Mouse (Mus musculus) right cerebral cortex, postnatal 14 days (tissue): ENCODE data around the gene Phka2.

Experiments used
- DNase-seq: peaks from one replicate; pipeline ENCODE4 v3.0.0; 2022

The Phka2 gene

DNA sequence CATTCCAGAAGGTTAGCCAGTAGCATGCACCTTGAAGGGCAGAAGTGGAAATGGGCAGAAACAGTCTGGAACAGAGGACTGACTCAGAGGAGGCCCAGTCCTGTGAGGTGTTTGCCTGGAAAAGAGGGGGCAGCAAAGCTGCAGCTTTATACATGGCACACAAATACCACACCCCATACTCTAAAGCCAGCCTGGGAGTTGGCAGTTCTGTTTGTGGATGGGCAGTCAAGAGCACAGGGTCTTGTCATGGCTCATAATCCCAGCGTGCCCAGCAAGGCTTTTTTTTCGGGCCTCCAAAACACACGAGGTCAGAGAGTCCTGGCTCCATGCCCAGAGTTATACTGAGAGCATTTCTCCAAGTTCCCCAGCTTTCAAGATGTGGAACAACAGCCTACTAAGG is 99.1 kb downstream of the Phka2 start:
- DNase-seq, result no peak

GRCm38 (mm10) chrX:160602770-160603169 is 100.8 kb downstream of the Phka2 start:
- no peak for DNase-seq

GRCm38 (mm10) chrX:160603316-160603715 is 101.3 kb downstream of the Phka2 start:
- DNase-seq, result no peak

- DNase-seq, result peak; percentile 18
Observed at GRCm38 (mm10) chrX:160603981-160604541, 102.1 kb downstream of the Phka2 start.

- no peak for DNase-seq
Observed at GRCm38 (mm10) chrX:160609849-160610248, 107.9 kb downstream of the Phka2 start.

- no peak for DNase-seq
Observed at GRCm38 (mm10) chrX:160610482-160610881, 108.5 kb downstream of the Phka2 start.

GRCm38 (mm10) chrX:160610882-160611644 is 109.1 kb downstream of the Phka2 start:
- DNase-seq, result no peak
